Mouse (Mus musculus) T-cell, adult 2 months (primary cell): ENCODE measurements around the gene Kat2a.

Source experiments
- DNase-seq: peaks from one replicate; pipeline ENCODE4 v3.0.0; 2022; ENCODE audit warnings: low spot score

The Kat2a gene

DNA sequence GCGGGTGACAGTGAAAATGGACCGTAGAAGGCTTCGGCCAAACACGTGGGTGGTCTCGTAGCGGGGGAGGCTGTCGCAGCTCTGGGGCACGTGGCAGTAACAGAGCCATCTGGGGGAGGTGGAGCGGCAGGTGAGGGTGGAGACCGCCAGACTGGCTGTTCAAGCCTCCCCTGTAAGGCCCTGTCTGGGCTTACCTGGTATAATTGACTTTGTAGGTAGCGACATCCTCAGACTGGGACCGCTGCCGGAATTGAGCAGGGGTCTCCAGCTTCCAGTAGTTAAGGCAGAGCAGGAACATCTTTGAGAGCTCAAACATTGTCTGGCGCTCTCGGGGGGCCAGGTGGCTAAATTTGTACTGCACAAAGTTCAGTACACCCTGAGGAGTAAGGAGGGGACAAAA, 1.7 kb downstream of the Kat2a start:
- no peak for DNase-seq

GRCm38 (mm10) chr11:100709201-100709810, 3.0 kb downstream of the Kat2a start:
- no peak for DNase-seq

DNA sequence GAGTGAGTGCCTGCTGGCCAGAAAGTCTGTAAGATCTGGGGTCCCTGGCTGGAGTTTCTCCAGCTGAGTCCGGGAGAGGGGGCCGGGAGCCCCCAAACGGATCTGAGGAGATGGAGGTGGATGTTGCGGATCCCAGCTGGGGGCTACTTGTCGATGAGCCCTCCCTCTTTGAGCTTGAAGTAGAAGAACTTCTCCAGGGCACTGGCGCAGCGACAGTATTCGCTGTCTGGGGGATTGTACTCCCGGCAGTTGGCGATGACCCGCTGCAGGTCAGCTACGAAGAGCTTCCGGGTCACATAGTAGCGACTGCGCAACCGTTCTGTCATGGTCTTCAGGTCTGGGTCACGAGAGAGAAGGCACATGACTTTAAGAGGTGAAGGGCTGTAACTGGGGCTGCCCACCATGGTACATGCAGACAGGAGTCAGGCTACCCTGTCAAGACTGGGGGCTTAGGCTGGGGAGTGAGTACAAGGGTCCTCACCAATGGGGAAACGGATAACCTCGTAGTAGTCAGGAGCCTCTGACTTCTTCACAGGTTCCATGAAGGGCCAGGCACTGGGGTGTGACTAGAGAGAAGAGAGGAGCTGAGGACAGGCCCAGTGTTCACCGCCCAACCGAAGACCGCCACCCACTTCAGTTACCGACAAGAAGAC, 7.0 kb downstream of the Kat2a start:
- no peak for DNase-seq

GRCm38 (mm10) chr11:100703851-100704531, 8.3 kb downstream of the Kat2a start, which contains the start of gene Dhx58:
Gene Dhx58, minus strand, starts transcription at chr11:100704271.
- DNase-seq: peak; percentile 16

- no peak for DNase-seq
Measured at GRCm38 (mm10) chr11:100703366-100703765, 8.9 kb downstream of the Kat2a start.

GRCm38 (mm10) chr11:100702906-100703305, 9.4 kb downstream of the Kat2a start:
- no peak for DNase-seq

DNA sequence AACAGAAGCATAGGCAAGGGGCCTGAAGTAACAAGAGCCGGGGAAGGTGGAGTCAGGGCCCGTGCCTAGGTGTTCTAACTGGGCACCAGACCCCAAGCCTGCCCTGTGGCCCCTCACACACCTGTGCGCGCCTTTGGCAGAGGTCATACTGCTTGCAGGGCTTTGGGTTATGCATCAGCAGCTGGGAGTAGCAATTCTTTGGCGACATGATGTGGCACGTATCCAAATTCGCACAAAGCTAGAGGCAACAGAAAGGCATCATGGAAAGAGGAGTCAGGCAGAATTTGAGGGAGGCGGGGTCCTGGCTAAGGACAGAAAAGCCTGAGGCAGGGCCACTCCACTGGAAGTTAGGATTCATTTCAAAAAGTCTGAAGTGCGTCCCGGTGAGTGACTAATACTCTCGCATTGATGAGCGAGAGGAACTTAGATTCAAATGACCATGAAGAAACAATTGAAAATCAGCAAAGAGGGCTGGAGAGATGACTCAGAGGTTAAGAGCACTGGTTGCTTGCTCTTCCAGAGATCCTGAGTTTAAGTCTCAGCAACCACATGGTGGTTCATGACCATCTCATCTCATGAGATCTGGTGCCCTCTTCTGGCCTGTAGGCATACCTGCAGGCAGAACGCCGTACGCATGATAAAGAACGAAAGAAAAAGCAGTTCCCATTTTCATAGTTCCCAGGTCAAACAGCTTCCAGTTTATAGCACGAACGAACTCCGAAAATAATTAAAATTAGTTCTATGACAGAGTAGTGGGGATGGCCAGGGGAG, 10.0 kb downstream of the Kat2a start:
- DNase-seq: peak; percentile 67

GRCm38 (mm10) chr11:100701301-100701700, 11.0 kb downstream of the Kat2a start:
- DNase-seq: no peak

DNA sequence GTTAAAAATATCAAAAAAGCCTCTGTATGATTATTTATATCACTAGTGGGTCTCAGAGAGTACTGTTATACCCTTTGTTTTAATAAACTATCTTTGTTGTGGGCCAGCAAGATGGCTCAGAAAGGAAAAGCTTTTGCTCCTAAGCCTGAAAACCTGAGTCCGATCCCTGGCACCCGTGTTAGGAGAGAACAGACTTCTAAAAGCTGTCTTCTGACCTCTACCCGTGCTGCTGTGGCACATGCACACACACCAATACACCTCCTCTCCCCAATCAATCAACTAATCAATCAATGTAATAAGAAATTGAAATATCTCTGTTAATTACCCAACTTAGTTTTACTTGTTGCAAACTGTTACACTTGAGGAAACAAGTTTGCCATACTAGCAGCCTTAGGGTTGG, 11.6 kb downstream of the Kat2a start:
- DNase-seq: no peak

DNA sequence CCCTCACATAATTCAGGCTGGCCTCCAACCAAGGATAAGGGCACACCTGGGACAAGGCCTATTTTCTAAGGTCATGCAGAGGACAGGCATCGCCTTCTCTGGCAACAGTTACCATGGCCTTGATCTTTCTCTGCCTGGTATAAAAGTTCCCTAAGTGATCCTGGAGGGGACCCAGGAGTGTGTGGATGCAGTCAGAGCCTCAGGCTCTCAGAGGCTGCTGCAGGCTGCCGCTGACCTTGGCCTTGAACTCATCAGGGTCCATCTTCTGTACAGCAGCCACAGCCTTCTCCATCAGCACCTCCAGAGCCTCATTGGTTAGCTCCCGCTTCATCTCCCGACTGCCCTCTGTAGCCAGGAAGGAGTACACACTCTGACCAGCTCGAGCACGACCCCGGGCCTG, 14.3 kb downstream of the Kat2a start:
- DNase-seq: no peak

DNA sequence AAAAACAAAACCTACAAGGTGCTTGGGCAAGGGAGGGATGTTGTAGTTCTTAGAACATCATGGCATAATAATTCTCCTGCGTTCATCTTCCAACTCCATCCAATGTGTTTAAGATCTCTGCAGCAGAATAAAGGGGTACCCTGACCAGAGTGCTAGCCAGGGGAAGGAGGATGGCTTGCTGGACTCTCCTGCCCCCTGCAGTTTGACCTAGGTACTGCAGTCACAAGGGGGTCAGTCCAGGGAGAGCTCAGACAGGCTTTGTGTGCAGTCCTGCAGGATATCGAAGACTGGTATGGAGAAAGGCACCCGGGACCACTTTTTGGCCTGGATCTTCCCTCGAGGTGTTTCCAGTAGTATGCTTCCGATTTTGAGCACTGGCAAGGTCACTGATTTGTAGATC, 17.3 kb downstream of the Kat2a start:
- peak; percentile 63 for DNase-seq

DNA sequence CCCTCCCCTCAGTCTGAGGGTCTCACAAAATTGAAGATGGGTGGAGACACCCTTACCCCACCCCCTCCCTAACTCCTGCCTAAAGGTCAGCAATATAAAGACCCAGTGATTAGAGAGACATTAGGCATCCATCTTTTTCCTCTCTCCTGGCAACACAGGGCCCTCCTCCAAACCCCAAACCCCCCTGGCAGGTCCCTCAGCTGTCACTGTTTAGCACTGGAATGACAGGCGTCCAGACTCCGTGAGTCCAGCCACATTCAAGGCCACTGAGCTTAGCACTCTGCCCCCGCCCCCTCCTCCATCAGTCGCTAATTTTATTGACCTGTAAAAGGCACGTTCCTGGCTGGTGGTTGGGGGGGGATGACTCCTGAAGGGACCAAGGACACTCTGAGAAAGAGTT, 19.1 kb downstream of the Kat2a start:
- no peak for DNase-seq

DNA sequence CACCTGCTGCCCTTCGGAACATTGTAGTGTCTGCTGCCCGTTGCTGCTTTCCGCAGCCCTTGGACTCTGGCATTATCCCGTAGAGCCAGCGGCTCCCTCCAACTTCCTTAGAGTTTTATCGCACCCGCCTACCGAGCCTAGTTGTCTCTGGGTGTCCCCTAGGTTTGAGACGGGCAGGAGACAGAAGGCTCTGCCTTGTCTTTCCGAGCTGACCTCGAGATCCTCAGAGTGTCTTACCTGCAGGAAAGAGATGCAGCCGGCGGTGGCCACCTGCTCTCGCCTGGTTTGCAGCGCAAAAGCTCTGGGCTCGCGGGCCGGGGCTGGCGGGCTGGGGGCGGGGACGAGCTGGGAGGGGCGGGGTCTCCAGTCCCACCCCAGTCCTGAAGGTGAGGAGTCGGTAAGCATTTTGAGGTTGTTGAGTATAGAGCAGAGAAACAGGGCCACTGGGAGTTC, 20.1 kb downstream of the Kat2a start, which contains the start of gene Zfp385c:
Gene Zfp385c (minus strand): TSS at position 292 of the 453 bp plus-strand sequence.
- no peak for DNase-seq

GRCm38 (mm10) chr11:100690389-100690788, 21.9 kb downstream of the Kat2a start:
- DNase-seq: no peak

- no peak for DNase-seq
Measured at GRCm38 (mm10) chr11:100688443-100688842, 23.8 kb downstream of the Kat2a start.

DNA sequence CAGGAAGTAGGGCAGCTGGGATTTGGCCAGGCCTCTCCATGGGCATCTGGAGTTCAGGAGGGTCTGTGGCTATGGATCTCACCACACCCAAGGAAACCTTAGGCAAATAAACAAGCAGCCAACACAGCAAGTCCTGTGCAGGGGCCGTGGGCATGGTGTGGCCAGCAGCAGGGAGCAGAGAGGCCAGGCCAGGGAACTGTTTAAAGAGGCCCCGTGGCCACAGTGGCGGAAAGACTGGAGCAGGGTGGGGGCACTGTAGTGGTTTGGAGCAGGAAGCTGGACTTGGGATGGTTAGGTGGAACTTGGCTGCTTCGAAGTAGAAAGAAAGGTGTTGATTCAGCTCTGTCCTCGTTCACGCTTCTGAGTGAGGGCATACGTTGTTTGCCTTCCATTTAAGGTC, 25.0 kb downstream of the Kat2a start:
- DNase-seq: no peak

DNA sequence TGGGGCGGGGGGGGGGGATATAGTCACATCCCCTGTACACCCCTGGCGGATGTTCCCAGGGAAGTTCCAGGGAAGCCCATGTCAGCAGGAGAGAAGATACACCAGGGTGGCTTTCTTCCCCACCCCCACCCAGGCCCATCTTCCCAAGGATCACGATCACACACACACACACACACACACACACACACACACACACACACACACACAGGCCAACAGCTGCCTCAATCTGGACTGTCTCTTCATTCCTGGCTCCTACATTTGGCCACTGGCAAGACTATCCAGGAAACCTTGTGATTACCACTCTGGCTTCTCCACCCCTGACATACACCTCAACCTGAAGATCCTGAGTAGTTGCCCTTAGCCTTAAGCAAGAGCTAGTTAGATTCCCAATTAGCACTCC, 26.9 kb downstream of the Kat2a start:
- no peak for DNase-seq

- DNase-seq: no peak
Measured at GRCm38 (mm10) chr11:100684084-100684483, 28.2 kb downstream of the Kat2a start.

DNA sequence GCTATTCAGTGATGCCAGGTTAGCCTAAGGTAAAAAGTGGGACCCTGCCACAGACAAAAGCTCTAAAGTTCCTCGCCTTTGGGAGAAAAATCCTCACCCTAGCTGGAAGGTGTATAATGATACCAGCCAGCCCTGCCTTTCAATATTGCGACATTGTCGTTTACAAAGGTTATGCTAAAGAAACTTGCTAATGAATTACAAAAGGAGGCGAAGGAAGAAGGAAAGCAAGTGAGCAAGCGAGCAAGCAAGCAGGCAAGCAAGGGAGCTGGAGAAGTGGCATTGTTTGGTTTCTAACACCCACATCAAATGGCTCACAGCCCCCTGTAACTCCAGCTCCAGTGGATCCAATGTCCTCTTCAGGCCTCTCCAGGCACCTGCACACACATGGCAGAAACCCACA, 29.7 kb downstream of the Kat2a start:
- no peak for DNase-seq

DNA sequence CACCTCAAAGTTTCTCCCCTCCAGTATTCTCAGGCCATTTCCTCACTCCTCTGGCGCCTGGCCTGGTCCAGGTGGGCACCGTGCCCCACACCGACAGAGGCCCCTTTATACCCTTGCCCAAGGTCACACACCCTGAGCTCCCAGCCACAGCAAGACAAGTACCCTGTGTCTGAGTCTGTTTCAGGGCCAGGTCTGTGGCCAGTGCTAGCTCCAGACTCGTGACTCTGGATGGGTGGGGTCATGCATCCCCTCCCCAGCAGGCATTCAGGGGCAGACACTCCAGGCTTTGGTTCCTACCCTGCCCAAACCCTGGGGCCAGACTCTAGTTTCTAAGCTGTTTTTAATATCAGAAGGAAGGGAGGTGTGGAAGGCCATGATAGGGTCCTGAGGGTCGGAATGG, 30.4 kb downstream of the Kat2a start:
- DNase-seq: no peak

GRCm38 (mm10) chr11:100677810-100678209, 34.5 kb downstream of the Kat2a start:
- no peak for DNase-seq

GRCm38 (mm10) chr11:100673169-100673568, 39.1 kb downstream of the Kat2a start:
- DNase-seq: no peak
